Mouse (Mus musculus) A20 (cell line): ENCODE measurements at regions not wholly inside any gene's neighbourhood (a gene's known extent, or its start where the extent isn't known, plus 50 kb on each side); places are given as distances from the start of the nearest gene placed in this dataset.

ENCODE experiments used
- DNase-seq: peaks from one replicate; pipeline ENCODE4 v3.0.0-alpha.2; 2011; ENCODE audit warnings: low read depth, low spot score

- no peak for DNase-seq
Observed at GRCm38 (mm10) chr4:153727273-153727672, 229.8 kb upstream of the A430005L14Rik start.

DNA sequence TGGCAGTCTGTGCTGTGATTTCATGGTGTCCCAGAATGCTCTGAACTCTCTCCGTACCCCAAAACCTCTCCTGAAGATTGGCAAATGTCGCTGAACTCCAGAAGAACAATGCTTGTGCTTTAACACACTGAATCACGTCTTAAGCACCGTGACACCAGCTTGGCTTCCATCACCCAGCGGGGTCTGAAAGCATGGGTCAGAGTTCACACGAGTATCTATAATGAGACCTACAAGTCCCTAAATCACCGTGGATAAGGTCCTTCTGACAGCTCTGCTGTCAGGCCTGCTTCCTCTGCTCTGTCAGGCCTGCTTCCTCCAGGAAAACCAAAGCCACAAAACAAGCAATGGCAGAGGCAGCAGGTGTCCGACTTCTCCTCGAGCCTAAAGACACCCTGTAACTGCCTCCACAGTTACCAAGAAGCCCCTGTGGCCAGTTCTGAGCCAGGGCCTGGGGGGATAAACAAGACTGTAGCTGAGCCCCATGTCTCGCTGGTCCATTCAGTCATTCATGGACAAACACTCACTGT is 229.1 kb upstream of the A430005L14Rik start:
- no peak for DNase-seq

GRCm38 (mm10) chr4:153738088-153738487 is 218.9 kb upstream of the A430005L14Rik start:
- no peak for DNase-seq

- no peak for DNase-seq
Observed at GRCm38 (mm10) chr4:153742241-153742640, 214.8 kb upstream of the A430005L14Rik start.

DNA sequence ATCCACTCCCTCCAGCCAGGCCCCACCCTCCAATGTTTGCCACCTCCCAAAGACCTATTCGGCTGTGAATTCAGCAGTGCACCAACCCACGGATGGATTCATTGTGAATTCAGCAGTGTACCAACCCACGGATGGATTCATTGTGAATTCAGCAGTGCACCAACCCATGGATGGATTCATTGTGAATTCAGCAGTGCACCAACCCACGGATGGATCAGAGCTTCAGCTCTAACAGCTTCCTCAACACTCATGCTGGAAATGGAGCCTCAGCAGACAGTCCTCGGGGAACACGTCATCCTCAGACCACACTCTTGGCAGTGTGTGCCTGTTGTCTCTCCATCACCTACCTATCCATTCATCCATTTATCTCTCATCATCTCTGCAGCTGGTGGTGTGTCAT is 204.2 kb upstream of the A430005L14Rik start:
- no peak for DNase-seq

GRCm38 (mm10) chr4:153758323-153758722 is 198.7 kb upstream of the A430005L14Rik start:
- DNase-seq: no peak

DNA sequence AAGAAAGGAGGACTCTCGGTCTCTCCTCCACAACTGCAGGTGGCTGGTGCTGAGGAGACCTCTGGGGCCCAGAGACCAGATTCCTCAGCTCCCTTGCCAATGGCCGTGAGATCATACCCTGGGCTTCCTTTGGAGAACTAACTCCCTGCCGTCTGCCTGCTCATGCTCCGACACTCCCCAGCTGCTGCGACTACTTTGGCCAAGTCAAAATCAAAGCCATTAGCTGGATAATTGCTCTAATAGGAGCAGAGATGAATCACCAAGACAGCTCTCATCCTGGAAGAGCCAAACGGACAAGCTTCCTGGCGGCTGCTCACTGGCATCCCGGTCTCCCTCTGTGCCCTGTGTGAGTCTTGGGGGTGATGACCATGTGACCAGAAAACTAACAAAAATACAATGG is 198.3 kb upstream of the A430005L14Rik start:
- DNase-seq: no peak

DNA sequence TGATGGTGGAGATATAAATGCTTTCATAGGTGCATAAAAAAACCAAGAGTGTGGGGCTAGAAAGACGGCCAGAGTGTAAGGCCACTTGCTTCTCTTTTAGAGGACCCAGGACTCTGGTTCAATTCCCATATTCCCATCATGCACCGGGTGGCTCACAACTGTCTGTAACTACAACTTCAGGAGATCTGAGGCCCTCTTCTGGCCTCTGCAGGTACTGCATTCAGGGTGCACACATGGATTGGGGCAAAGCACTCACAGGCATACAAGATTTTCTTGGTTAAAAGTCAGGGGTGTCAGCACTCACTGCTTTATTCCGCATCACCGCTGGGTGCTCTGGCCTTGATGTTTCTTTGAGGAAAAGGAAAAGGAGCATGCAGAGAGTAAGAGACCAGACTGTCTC is 196.1 kb upstream of the A430005L14Rik start:
- DNase-seq: no peak

- no peak for DNase-seq
Observed at GRCm38 (mm10) chr4:153763413-153763812, 193.6 kb upstream of the A430005L14Rik start.

DNA sequence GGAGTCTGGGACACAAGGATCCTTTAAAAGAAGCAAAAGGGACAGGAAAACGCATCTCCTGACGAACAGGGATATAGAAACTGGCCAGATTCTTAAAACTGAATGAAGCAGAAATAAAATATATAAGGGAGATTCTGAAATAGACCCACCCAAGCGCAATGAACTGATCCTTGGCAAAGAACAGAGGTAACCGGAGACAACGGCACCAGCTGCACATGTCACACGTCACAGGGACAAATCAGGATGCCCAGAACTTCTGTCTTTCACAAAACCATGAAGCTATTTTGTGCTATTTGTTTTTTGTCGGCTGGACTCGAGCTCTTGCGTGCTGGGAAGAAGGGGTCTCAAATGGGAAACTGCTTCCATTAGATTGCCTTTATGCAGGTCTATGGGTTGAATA is 189.3 kb upstream of the A430005L14Rik start:
- DNase-seq: no peak

- no peak for DNase-seq
Observed at GRCm38 (mm10) chr4:153768350-153768749, 188.7 kb upstream of the A430005L14Rik start.

DNA sequence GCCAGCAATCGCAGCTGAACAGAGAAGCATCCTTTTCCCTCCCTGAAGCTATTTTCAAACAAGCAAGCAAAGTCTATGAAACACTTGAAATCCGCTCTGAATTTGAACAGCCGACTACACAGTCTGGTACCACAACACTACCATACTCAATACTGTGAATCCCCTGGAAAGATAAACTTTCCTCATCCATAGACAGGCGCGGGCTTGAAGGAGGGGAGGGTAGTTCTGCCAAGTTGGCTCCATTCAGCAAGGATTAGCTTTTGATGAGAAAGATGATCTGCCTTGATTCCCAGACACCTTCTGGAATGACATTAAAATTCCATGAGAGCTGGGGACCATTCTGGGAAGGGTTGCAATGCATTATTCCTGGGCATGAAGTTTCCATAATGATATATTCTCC is 186.4 kb upstream of the A430005L14Rik start:
- DNase-seq: no peak

- no peak for DNase-seq
Observed at GRCm38 (mm10) chr4:153780501-153780900, 176.5 kb upstream of the A430005L14Rik start.

GRCm38 (mm10) chr4:153781271-153781670 is 175.8 kb upstream of the A430005L14Rik start:
- no peak for DNase-seq

GRCm38 (mm10) chr4:153781981-153782521 is 175.0 kb upstream of the A430005L14Rik start:
- no peak for DNase-seq

DNA sequence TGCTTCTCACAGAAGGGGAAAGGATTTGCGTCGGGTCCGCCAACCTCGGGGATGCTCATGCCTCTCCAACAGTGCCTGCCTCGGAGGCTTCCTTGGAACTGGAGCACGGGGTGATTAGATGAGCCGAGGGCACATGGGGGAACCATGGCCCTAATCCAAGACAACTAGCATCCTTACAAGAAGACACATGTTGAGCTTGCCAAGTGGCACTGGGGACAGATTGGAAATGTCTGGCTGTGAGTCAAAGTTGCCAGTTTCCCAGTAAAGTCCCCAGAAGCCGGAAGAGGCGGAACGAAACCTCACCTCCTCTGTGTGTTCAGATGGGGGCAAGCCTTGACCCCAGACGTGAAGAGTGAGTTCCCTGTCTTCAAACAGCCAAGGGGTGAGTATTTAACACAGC is 172.6 kb upstream of the A430005L14Rik start:
- no peak for DNase-seq

DNA sequence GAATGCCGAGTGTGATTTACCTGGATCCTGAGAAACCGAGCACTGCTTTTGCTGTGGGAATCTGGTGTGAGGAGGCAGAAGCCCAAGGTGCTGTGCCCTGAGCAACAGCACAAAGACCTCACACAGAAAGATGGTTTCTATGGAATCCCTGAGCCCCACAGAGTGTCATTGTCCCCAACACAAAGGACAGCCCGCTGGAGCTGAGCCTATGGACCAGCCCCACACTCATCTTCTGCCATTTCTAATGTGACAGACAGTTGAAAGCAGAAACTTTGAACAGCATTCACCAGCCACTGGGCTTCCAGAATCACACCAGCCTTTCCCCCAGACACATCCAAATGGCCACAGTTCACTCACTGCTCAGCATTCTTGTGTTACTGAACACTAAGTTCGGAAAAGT is 171.5 kb upstream of the A430005L14Rik start:
- no peak for DNase-seq

DNA sequence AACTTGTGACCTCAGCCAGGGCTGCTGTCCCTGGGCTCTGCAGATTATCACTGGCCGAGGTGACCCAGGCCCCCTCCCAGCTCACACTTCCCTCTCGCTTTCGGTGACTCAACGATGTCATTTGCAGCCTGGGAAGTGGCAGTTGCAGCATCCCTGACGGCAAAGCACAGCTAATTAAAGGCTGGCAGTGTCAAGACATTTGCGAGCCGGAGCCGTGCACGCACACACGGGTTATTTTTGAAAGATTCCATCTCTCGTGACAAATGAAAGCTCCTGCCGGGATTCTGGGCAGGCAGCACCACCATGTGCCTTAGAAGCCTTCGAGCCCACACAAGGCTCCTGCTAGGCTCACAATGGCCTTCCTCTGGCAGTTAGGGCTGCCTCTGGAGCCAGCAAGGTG is 164.7 kb upstream of the A430005L14Rik start:
- no peak for DNase-seq

DNA sequence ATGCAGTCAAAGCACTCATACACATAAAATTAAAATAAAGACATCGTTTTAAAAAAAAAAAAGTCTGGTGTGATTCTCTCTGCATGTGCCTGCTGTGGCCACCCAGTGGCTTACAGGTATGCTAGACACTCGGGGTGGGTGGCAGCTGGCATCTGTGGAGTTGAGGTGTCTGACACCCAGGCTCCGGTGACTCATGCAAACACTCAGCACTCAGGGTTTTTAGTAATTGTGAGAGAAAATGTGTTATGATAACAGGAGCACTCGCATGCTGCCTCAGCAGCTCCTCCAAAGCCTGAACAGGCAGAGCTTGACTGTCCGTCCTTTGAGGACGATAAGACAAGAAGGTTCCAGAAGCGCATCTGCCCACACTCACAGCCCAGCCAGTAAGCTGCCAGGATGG is 159.0 kb upstream of the A430005L14Rik start:
- DNase-seq: no peak

DNA sequence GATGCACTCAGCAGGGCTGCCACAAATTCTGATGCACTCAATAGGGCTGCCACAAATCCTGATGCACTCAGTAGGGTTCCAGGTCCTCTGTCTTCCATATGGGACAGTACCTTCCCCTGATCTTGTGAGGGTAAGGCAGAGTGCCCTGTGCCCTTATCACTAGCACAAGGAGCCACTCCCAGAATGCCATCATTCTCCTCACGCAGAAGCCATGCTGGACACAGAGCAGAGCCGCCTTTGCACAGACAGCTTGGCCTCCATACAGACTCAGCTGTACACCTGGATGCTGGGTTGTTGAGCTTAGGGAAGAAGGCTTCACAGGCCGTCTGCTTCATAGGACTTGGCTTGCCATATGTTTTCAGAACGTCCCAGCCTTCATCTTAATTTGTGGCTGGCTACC is 151.3 kb upstream of the A430005L14Rik start:
- DNase-seq: no peak

GRCm38 (mm10) chr4:153806180-153806692 is 150.8 kb upstream of the A430005L14Rik start:
- DNase-seq: no peak

- DNase-seq: no peak
Observed at GRCm38 (mm10) chr4:153806820-153807436, 150.1 kb upstream of the A430005L14Rik start.

DNA sequence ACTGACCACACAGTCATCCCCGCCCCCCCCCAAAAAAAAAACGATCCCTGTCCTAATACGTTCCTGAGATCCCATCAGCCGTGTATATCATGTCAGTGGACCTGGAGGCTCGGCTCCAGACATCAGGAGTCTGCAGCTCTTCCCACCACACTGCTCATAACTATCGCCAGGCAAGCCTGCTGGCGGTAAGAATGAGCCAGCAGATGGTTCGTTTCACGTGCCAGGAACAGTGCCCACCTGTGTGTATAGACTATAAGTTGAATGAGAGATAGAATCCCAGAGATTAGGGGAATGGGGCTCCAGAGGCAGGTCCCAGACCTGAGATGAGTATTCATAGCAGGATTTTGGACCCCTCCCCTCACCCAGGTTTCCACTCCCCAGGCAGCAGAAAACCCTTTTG is 144.2 kb upstream of the A430005L14Rik start:
- DNase-seq: no peak
